Mouse (Mus musculus) forebrain, embryonic 10.5 days (tissue): ENCODE data around the gene Hist1h3h. TPM values are rescaled to one million over a fixed set of nuclear protein-coding genes. Genes with fewer than 3 reads are reported as not detected.
"Not testable (repeated sequence)": the region's sequence is repeated elsewhere in the genome, so short reads cannot be mapped to it uniquely, and the experiment has no call there.

Experiments used
- DNase-seq: peaks from one replicate; pipeline ENCODE4 v3.0.0-alpha.2; 2017; ENCODE audit warnings: low spot score; ENCODE audit errors: extremely low spot score
- H3K27ac ChIP-seq: fragments of 300-500 bp; sonication (generic); 2 replicates; pipeline ENCODE4 v1.5.1; 2016; ENCODE audit warnings: mild to moderate bottlenecking
- H3K27me3 ChIP-seq: fragments of 300-500 bp; sonication (generic); 2 replicates; pipeline ENCODE4 v1.6.1; 2016; ENCODE audit warnings: mild to moderate bottlenecking; ENCODE audit not compliant: poor library complexity, severe bottlenecking
- H3K36me3 ChIP-seq: fragments of 300-500 bp; sonication (generic); replicated peaks from 2 replicates; pipeline ENCODE4 v1.6.1; 2016; ENCODE audit warnings: mild to moderate bottlenecking, moderate library complexity
- H3K4me1 ChIP-seq: fragments of 300-500 bp; sonication (generic); 2 replicates; pipeline ENCODE4 v1.6.1; 2016
- H3K4me3 ChIP-seq: fragments of 300-500 bp; sonication (generic); 2 replicates; pipeline ENCODE4 v1.5.1; 2016; ENCODE audit warnings: mild to moderate bottlenecking, moderate library complexity
- H3K9me3 ChIP-seq: fragments of 300-500 bp; sonication (generic); 2 replicates; pipeline ENCODE4 v1.6.1; 2016; ENCODE audit warnings: mild to moderate bottlenecking, moderate library complexity
- WGBS: fragments of 180-500 bp; shearing (Covaris S2); methylation state at CpG from one replicate; pipeline ENCODE4 v1.1.7; 2016; 5-methylcytosine and 5-hydroxymethylcytosine counted together
- polyA plus RNA-seq: library from polyadenylated mRNA; unstranded; fragments of >200 nt; fragmentation: Nextera tagmentation; extraction: Ambion mirVana; gene quantifications from 2 replicates; pipeline ENCODE4 v1.2.1, GENCODE M21; 2016

Hist1h3h gene
- 9.4 and 11.1 TPM in 2 replicates for polyA plus RNA-seq

DNA sequence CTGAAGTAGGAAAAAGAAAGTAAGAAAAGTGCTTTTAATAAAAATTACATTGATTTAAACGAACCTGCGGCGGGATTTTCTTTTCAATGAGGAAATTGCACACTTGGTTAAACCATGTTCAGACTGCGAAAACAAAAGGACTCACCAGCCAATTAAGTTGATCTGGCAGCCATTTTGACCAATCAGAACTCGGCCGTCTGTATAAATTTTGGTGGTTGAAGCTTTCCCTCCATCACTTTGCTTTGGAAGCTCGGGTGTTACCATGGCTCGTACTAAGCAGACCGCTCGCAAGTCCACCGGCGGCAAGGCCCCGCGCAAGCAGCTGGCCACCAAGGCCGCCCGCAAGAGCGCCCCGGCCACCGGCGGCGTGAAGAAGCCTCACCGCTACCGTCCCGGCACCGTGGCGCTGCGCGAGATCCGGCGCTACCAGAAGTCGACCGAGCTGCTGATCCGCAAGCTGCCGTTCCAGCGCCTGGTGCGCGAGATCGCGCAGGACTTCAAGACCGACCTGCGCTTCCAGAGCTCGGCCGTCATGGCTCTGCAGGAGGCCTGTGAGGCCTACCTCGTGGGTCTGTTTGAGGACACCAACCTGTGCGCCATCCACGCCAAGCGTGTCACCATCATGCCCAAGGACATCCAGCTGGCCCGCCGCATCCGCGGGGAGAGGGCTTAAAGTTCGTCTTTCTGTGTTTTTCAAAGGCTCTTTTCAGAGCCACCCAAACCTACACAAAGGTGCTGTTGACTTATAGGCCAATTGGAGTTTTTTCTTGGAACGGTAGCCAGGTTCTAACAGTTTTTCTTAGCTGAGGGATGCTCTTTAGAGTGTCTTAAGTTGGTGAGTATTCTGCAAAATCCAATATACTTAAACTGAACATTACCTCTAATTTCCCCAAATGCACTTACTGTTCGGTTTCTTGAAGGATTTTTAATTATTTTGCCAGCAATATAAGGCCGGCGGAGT is at the start of gene Hist1h3h:
Gene Hist1h3h, plus strand, starts transcription at position 263 of the 961 bp plus-strand sequence.
- under 1% methylated on average over 26 of the region's 56 CpGs for WGBS
- H3K9me3 ChIP-seq = not testable (repeated sequence)
- peak; percentile 87 for DNase-seq

DNA sequence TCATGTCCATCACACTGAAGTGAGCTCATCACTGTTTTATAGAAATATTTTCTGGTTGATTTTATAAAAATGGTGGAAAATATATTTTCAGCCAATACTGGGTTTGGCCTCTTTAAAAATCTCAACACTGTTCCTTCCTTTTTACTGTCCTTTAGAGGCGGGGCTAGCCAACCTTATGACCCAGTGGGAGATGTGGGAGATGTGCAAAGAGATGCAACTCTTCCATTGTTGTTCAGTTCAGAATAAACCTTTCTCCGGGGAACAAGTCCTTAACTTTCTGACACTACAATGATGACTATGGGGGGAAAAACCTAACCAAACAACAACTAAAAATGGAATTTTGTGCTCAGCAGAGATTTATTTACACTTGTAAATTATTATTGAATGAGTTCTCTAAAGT is 40.2 kb upstream of the Hist1h3h start, which contains the start of gene Olfr1360:
Gene Olfr1360, minus strand, starts transcription at position 101 of the 400 bp plus-strand sequence.
- Histone ChIP-seq H3K27ac (no peak within 1 kb of the TSS), H3K9me3 (no peaks in the 10 kb centered on the region), H3K4me1 (no peaks in the 10 kb centered on the region), H3K27me3 (no peaks in the 10 kb centered on the region), H3K4me3 (no peak within 1 kb of the TSS), H3K36me3 (no peaks in the 10 kb centered on the region)
- DNase-seq = no peak
- 88% methylated on average over 2 of the region's 2 CpGs for WGBS

More for the DNA sequence above, at the start of gene Hist1h3h:
- not testable (repeated sequence) for H3K27me3 ChIP-seq, H3K36me3 ChIP-seq
- Histone ChIP-seq H3K4me3 (peak within 1 kb of the TSS; percentile 59), H3K4me1 (peaks cover 50% of the 10 kb centered on the region), H3K27ac (peak within 1 kb of the TSS; percentile 96)

DNA sequence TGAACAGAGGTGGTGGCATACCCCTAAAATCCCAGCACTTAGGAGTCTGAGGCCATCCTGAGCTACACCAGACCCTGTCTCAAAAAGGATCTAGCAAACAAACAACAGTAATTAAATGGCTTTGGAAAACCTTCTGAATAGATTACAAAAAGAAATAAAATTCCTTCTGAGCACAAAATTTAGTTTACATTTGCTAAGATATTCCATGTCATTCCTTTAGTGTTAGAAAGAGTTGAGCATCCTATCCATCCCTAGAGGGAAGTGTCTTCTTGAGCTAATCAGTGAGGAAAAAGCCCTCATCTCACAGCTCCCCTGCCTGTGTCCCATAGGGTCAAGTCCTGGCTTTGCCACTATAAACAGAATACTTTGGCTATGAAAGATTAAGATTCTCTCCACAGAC is 19.6 kb upstream of the Hist1h3h start, which contains the start of gene Olfr1359:
Gene Olfr1359, plus strand, starts transcription at position 301 of the 400 bp plus-strand sequence.
- no peaks in the 10 kb centered on the region for H3K36me3 ChIP-seq
- no peak for DNase-seq
- no peaks in the 10 kb centered on the region for H3K27me3 ChIP-seq
- H3K27ac ChIP-seq = no peak within 1 kb of the TSS
- no peaks in the 10 kb centered on the region for H3K9me3 ChIP-seq
- no peaks in the 10 kb centered on the region for H3K4me1 ChIP-seq
- no peak within 1 kb of the TSS for H3K4me3 ChIP-seq

DNA sequence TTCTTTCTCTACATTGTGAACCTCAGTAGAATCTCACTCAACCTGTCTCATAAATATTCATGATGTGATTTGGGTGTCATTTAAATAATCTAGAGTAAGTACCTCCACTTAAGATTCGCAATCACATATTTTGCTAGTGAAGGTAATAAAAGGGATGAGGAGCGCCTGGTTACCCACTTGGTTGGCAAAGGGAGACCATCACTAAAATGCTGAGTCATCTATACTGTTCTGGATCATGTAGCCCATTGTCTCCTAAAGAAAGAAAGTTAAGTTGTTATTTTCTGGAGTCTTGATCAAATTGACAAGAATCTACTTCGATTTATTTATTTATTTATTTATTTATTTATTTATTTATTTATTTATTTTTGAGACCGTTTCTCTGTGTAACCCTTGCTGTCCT is 10.8 kb upstream of the Hist1h3h start:
- no peaks in the 10 kb centered on the region for H3K9me3 ChIP-seq
- H3K36me3 ChIP-seq = no peaks in the 10 kb centered on the region
- H3K27me3 ChIP-seq = no peaks in the 10 kb centered on the region
- H3K27ac ChIP-seq = no peak overlapping the region
- peaks cover 5% of the 10 kb centered on the region for H3K4me1 ChIP-seq
- 74% methylated on average over 4 of the region's 4 CpGs for WGBS
- H3K4me3 ChIP-seq = no peak overlapping the region
- DNase-seq = no peak

DNA sequence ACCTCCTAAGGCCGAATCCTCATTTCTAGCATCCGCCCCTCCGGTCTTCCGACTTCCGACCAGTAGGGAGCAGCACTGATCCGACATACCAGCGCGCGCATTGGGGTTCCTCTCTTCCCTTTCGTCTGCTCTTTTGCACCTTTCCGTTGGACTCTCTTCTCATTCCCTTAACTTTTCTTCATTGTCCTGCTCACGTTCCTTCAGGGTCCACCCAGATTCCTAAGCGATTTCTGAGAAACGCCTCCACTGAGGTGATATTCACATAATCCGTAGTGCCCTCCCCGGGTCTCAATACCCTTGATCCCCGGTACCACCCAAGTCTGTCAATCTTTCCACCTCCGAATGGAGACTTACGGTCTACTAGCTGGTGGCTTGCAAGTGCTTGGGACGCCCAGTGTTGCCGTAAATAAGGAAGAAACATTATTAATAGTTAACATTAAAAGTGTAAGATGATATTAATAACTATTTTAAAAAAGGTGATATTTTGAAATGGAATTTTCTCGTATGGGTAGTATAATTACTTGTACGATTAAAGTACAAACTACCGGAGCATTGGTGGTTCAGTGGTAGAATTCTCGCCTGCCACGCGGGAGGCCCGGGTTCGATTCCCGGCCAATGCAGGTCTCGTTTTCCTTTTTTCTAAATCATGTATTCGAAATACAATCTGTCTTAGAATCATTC is 7.3 kb upstream of the Hist1h3h start:
- under 1% methylated on average over 32 of the region's 32 CpGs for WGBS
- DNase-seq = peak; percentile 87
- peak overlapping the region; percentile 69 for H3K4me3 ChIP-seq

DNA sequence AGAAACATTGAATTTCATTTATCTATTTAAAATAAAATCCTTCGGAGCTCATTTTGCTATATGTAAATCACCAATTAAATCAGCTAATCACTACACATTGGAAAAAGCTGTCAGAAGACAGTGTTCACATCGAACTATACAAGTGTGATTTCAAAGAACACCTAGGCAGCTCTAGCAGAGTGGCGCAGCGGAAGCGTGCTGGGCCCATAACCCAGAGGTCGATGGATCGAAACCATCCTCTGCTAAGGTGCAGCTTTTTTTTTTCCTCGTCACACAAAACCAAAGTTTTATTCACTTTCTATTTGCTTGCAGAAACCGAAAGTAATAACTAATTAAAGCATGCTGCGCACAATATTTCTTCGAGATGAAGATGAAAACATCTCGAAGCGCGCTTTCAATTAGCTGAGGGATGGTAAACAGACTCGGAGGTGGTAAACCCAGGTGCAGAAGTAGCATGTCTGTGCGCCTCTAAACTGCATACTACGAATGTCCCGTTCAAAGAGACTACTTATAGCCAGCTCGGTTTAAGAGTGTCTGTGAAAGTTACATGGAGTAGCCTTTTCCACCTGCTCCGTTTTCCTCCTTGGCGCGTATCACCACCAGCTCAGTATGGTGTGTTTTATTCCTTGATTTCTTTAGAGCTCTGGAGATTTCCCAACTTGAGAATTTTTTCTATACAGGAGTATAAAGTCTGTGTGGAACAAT is 6.5 kb upstream of the Hist1h3h start:
- H3K4me1 ChIP-seq = peaks cover 14% of the 10 kb centered on the region
- H3K9me3 ChIP-seq = no peaks in the 10 kb centered on the region
- DNase-seq = peak; percentile 72
- WGBS = 2% methylated on average over 22 of the region's 22 CpGs
- peak overlapping the region; percentile 73 for H3K27ac ChIP-seq
- no peaks in the 10 kb centered on the region for H3K27me3 ChIP-seq
- H3K36me3 ChIP-seq = no peaks in the 10 kb centered on the region
- H3K4me3 ChIP-seq = peak overlapping the region; percentile 69

More for the DNA sequence above, 7.3 kb upstream of the Hist1h3h start:
- Histone ChIP-seq H3K4me1 (peaks cover 10% of the 10 kb centered on the region), H3K9me3 (no peaks in the 10 kb centered on the region), H3K36me3 (no peaks in the 10 kb centered on the region), H3K27me3 (no peaks in the 10 kb centered on the region), H3K27ac (peak overlapping the region; percentile 88)

DNA sequence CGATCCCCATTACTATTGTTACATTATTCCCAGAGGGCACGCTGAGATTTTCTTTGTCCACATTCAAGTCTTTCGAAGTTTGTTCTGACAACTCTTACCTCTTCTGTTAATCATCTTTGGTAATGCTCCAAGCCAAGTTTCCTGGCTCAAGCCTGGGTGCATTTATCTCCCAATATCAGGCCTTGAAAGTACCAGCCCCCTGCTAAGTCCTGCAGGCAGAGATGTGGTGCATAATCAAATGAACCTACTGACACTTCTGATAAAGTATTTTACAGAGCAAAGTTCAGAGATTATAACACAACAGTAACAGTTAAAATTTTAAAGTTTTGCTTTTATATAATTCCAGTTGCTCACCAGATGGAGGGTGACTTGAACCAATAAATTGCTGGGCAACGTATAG is 5.8 kb upstream of the Hist1h3h start:
- Histone ChIP-seq H3K4me3 (peak overlapping the region; percentile 69), H3K36me3 (no peaks in the 10 kb centered on the region), H3K27me3 (no peaks in the 10 kb centered on the region), H3K9me3 (no peaks in the 10 kb centered on the region), H3K4me1 (peaks cover 15% of the 10 kb centered on the region), H3K27ac (peak overlapping the region; percentile 73)
- WGBS = 40% methylated on average over 4 of the region's 4 CpGs
- DNase-seq = no peak

DNA sequence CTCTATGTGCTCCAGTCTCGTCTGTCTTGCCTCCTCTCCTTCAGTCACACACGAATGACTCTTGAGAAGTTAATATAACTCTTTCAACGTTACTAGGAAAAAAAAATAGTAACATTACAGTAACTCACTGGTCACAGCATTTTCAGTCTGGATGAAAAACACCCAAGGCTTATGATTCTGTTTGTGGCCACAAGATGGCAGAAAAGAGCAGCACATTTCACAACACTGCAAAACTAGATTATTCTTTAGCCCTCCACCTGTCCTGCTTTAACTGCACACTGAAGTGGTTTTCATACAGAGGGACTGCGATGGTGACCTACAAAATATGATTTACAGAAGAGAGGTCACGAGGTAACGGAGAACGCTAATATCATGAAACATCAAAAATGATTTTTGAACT is 2.7 kb upstream of the Hist1h3h start:
- Histone ChIP-seq H3K27me3 (no peaks in the 10 kb centered on the region), H3K36me3 (no peaks in the 10 kb centered on the region), H3K27ac (peak overlapping the region; percentile 94), H3K9me3 (no peaks in the 10 kb centered on the region), H3K4me3 (peak overlapping the region; percentile 55), H3K4me1 (peaks cover 36% of the 10 kb centered on the region)
- WGBS = 2% methylated on average over 7 of the region's 7 CpGs
- DNase-seq = peak; percentile 62

DNA sequence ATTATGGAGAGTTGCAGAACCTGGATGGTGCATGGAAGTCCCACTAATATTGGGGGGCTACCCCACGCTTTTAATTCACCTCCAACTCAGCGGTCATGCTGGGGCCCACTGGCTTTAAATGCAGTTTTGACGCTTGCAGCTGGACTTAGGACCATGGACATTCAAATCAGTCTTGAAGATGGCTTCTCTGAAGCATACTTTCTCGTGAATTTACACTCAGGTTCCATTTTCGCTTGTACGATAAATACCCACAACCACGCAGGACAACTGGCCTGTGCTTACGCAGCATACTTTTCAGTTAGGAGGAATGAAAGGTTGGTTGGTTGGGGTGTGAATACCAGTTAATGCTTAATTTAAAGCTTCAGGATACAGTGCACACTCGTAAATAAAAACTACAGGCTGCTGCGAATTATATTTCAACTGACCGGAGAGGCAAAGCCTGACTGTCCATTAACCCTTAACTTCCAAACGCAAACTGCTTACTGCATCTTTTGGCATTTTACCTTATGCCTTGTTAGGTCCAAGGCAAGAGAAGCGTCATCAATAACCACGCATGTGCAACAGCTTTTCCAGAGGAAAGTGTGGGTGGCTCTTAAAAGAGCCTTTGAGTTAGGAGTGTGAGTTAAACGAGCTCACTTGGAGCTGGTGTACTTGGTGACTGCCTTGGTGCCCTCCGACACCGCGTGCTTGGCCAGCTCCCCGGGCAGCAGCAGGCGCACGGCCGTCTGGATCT is 2.2 kb upstream of the Hist1h3h start:
- Histone ChIP-seq H3K4me3 (peak overlapping the region; percentile 55), H3K4me1 (peaks cover 42% of the 10 kb centered on the region), H3K27ac (peak overlapping the region; percentile 94), H3K9me3 (no peaks in the 10 kb centered on the region), H3K27me3 (no peaks in the 10 kb centered on the region), H3K36me3 (no peaks in the 10 kb centered on the region)
- DNase-seq = peak; percentile 57
- 1% methylated on average over 22 of the region's 22 CpGs for WGBS

DNA sequence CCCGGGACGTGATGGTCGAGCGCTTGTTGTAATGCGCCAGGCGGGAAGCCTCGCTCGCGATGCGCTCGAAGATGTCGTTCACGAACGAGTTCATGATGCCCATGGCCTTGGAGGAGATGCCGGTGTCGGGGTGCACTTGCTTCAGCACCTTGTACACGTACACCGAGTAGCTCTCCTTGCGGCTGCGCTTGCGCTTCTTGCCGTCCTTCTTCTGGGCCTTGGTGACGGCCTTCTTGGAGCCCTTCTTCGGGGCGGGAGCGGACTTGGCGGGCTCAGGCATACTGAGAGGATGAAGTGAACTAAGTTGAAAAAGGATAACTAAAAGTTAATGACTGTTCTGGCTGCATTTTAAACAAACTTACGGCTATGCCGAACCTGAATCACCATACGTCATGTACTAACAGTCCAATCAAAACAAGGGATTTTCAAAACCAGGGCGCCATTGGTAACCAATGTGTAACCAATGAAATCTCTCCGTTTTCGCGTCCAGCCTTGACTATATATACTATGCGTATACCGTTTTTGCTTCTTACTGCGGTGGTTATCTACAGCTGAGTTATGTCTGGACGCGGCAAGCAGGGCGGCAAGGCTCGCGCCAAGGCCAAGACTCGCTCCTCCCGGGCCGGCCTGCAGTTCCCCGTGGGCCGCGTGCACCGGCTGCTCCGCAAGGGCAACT is 1.5 kb upstream of the Hist1h3h start, which contains the start of the genes Hist1h2bl and Hist1h2ai:
Gene Hist1h2bl, minus strand, starts transcription at position 280 of the 676 bp plus-strand sequence.
Gene Hist1h2ai, plus strand, starts transcription at position 559 of the 676 bp plus-strand sequence.
- not testable (repeated sequence) for H3K9me3 ChIP-seq, H3K27me3 ChIP-seq, H3K36me3 ChIP-seq
- peak; percentile 82 for DNase-seq
- H3K4me1 ChIP-seq = peaks cover 49% of the 10 kb centered on the region
- H3K4me3 ChIP-seq = peak within 1 kb of the TSS; percentile 55
- under 1% methylated on average over 35 of the region's 50 CpGs for WGBS
- H3K27ac ChIP-seq = peak within 1 kb of the TSS; percentile 95

DNA sequence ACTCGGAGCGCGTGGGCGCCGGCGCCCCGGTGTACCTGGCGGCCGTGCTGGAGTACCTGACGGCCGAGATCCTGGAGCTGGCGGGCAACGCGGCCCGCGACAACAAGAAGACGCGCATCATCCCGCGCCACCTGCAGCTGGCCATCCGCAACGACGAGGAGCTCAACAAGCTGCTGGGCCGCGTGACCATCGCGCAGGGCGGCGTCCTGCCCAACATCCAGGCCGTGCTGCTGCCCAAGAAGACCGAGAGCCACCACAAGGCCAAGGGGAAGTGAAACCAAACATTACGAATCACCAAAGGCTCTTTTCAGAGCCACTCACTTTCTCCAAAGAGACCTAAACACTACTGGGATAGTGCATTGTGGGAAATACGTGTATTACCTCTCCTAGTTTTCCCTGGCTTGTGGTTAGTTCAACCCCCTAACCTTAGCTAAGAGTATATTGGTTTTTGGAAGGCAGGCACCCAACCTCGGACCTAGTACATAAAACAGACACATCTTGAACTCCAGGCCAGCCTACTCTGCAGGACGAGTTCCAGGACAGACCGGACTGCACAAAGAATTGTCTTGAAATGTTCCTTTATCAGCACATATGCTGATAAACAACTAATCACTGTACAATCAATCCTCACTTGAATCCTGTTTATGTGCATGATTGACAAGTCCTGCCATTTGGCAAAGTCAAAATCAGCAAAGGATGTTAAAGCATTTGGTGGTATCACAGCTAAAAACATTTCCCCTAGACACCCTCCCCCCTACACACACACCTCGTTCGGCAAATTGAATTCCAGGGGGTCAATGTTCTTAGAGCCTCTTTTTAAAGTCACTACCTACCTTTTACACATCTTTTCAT is 693 bp upstream of the Hist1h3h start:
- not testable (repeated sequence) for H3K36me3 ChIP-seq
- WGBS = 0% methylated on average over 13 of the region's 38 CpGs

More for the DNA sequence above, 693 bp upstream of the Hist1h3h start:
- not testable (repeated sequence) for H3K27me3 ChIP-seq, H3K9me3 ChIP-seq
- peak overlapping the region; percentile 55 for H3K4me3 ChIP-seq
- H3K27ac ChIP-seq = peak overlapping the region; percentile 95
- DNase-seq = peak; percentile 63
- H3K4me1 ChIP-seq = peaks cover 45% of the 10 kb centered on the region
